Mouse (Mus musculus): ENCODE results near the gene Snrk.
A peak's percentile ranks its signal among the peaks of the same experiment; 100 is the strongest.

Gene Snrk

DNA sequence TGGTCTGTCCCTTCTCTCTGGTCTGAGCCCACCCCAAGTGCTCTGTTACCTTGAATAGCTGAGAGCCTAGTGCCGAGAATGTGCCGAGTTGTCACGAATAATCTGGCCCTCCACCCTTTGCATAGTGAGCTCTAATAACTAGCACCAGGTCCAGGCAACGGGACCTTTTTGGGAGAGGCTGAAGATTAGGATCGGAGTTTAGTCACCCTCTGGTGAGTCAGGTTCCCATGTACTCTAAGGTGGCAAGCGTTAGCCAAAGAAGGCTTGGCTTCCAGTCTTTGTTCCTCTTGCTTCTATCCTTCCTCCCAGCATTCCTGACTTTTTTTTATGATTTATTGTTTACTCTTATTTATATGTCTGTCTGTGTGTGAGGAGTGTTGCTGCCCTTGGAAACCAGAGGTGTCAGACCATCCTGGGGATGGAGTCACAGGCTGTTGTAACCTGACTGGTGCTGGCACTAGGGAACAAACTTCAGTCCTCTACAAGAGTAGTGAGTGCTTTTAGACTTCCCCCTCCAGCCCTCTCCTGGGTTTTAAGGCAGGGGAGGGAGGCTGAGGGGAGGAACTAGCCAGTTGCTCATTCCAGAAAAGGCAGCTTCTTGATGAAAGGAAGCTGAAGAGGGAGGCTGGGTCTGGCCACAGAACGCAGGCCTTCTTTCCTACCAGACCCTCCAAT, 9.2 kb upstream of the Snrk start:
- DNase-seq (ENCODE audit: extremely low spot score, low read depth, low spot score) = no peak

DNA sequence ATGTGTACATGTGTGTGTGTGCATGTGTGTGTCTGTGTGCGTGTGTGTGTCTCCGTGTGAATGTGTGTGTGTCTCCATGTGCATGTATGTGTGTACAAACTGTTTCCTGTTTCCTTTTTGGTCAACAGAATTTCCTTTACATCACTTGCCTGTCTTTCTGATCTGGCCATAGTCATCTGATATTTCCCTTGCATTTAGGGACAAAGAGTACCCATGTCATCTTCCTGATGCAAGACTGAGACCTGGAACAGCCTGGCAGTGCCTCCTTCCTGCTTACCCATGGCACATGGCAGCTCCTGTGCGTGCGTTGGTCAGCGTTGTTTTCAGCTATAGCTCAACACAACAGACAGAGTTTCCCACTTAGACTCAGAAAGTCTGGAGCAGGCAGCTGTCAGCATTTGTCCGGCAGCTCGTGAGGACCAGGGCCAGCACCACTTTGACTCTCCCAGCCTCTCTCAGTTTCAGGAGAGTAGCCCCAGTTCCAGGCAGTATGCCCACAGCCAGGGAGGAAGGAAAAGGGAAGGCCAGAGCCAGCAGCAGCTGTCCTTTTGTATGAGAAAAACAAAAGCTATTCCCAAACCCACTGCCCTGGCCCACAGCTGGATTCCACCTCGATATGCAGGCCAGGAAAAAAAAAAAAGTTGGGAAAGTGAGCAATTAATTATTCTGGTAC, 7.4 kb upstream of the Snrk start:
- DNase-seq (ENCODE audit: extremely low spot score, low read depth, low spot score) = no peak

- DNase-seq (ENCODE audit: extremely low spot score, low read depth, low spot score) = no peak
Observed at GRCm38 (mm10) chr9:122110508-122110907, 6.6 kb upstream of the Snrk start.

DNA sequence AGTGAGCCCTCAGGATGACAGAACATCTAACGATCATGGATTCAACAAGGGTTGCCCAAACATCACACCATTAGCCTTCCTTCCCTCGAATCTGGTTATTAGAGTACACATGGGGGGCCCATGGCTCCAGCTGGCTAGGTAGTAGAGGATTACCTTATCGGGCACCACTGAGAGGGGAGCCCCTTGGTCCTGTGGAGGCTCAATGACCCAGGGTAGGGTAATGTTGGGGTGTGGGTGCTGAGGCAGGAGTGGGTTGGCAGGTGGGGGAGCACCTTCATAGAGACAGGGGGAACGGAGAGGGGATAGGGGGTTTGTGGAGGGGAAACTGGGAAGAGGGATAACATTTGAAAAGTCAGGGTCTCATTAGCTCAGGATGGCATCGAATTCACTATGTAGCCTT, 6.1 kb upstream of the Snrk start:
- no peak for DNase-seq (ENCODE audit: extremely low spot score, low read depth, low spot score)

DNA sequence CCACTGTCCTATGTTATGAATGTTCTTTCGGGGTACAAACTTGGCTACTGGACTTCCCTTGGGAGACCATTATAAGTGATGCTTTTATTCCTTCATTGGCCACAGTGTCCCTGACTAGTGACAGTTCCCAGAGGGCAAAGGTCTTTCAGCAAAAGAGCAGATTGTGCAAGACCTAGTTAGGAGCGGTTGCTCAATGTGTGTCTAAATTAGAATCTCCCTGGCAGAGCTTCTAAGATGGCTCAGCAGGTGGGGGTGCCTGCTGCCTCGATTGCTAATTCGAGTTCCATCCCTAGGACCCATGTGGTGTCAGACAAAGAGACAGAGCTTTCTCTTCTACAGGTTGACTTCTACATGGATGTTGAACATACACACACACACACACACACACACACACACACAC, 1.5 kb upstream of the Snrk start:
- no peak for DNase-seq (ENCODE audit: extremely low spot score, low read depth, low spot score)

DNA sequence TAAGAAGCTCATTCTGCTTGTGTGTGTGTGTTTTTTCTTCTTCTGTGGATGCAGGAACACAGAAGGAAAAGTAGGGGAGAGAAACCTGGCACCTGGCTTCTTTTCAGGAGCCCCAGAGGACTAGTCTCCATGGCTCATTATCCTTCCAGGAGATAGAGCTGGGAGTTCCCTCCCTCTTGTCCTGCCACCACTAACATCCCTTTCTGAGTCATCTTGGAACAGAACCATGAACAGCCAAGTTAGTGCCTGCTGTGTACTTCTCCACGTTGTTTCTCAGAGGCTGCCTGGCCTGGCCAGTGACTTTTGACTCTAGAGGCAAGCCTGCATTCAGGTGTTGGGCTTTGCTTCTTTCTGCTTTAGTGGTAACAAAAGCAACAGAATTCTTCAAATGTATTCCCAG, 707 bp upstream of the Snrk start:
- no peak for DNase-seq (ENCODE audit: extremely low spot score, low read depth, low spot score)

DNA sequence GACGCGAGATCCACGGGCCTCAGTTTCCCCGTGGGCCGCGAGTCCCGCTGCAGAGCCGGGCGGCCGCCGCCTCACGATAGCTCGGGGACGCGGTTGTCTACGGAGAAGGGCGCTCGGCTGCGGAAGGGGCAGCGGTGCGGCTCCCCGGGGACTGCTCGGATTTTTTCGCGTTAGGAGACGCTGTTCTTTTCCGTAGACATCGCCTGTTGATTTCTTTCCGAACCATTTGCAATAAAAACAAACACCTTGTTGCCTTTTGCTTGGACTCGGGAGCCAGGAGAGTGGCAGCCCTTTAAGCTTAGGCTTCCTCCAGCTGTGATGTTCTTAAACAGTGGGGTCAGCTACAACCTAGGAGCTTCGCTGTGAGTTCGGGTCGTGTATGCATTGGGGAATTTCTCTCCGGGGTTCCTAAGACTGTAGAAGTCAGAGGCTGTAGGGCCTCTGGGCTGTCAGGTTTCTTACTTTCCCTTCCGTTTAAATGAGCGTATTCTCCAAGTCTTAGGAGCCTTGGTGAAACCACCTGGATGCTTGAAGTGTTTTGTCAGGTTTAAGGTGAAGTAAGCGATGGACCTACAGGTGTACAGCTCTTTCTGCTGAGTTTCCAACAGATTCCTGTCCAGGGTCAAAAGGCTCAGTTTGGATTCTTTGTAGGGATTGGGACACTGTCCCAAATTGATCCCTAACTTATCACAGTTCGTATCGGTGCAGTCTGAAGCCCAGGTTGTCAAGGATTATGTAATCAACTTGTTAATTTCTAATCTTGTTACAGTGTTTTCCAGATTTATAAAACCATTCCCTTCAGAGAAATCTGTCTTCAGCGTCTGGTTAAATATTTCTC, 845 bp downstream of the Snrk start:
- DNase-seq (ENCODE audit: extremely low spot score, low read depth, low spot score) = no peak

- DNase-seq (ENCODE audit: extremely low spot score, low read depth, low spot score) = peak; percentile 22
Observed at GRCm38 (mm10) chr9:122120089-122120488, 3.0 kb downstream of the Snrk start.

DNA sequence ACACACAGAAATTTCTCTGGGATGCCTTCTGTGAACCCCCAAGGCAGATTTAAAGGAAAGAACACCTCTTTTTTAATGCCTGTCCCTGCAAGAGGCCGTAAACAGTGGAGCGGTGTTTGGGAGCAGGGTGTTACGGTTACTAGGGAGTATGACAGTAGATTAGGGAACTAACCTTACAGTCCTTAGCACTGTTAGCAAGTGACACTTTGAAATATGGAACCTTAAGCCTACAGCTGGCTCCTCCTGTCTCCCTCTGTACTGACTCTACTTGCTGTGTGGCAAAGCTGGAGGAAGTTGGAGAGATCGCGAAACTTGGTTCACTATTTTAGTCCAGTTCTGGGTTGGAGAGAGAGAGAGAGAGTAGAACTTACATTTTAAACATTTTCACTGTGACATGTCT, 5.0 kb downstream of the Snrk start:
- DNase-seq (ENCODE audit: extremely low spot score, low read depth, low spot score) = no peak

DNA sequence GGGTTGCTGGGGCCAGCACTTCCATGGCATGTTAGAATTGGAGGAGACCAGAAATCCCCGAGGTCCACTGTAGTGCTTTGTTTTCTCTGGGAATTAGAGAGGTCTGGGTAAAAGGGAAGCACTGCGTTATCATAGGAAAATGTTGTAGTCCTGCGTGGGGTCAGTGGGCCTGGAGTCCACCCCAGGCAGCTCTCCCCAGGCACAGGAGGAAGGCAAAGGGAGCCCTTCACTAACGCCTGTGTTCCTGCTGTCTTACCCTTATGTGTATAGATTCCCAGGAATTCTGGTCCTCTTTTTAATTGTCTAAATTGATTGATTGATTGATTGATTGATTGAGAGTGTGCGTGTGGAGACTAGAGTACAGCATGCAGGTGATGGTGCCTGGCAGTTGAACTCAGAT, 6.1 kb downstream of the Snrk start:
- DNase-seq (ENCODE audit: extremely low spot score, low read depth, low spot score) = no peak

GRCm38 (mm10) chr9:122125723-122126290, 8.7 kb downstream of the Snrk start:
- DNase-seq (ENCODE audit: extremely low spot score, low read depth, low spot score) = no peak

GRCm38 (mm10) chr9:122126790-122127189, 9.7 kb downstream of the Snrk start:
- DNase-seq (ENCODE audit: extremely low spot score, low read depth, low spot score) = no peak

DNA sequence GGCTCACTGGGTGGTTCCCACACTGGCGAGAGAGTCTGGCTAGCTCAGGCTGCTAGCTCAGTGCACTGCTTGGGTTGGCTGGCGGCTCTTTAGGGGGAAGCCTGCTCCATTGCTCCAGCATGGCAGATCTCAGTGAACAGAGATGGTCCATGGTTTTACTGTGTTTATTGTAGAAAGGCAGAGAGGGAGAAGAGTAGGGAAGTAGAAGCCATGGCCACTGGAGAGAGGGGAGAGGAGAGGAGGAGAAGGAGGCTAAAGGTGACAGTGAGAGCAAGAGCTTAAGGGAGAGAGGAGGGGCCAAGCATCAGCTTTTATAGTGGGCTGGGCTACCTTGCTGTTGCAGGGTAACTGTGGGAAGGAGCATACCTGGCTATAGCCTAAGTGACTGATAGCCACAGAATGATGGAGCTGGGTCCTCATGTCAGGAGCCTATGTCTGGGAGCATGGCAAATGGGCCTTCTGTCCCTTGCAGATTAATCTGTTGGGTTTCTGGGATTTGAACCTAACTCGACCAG, 10.3 kb downstream of the Snrk start:
- no peak for DNase-seq (ENCODE audit: extremely low spot score, low read depth, low spot score)

DNA sequence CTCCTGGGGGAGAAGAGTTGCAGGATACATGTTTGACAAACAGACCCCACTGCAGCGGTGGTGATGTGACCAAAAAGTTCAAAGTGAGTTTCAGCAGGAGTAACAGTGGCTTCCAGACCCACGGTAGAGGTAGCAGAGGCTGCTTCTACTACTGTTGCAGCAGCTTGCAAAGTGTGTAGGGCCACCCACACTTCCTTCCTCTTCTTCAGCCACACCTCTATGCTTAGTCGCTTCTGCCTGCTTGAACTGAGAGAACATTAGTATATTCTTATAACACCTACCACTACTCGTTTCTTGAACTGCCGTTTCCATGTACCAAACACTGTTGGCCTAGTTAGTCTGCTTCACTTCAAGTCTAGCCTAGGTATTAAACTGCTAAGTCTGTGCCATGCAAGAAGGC, 11.6 kb downstream of the Snrk start:
- DNase-seq (ENCODE audit: extremely low spot score, low read depth, low spot score) = no peak

DNA sequence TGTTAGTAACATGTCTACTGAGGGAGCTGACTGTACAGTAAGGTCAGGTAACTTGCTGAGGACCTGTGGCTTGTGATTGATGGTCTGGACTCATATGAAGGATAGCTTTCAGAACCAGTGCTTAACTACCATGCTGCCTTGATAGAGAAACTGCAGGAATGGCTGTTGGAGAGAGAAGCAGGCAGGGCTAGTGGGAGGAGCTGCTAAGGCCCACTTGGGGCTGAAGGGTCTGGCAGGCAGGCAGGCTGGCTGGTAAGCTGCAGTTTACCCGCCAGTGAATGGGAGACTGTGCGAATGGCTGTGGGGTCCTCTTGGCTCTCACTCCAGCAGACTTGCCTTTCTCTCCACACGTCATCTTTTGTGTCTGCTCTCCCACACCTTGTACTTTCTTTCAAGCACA, 13.6 kb downstream of the Snrk start:
- DNase-seq (ENCODE audit: extremely low spot score, low read depth, low spot score) = no peak

- DNase-seq (ENCODE audit: extremely low spot score, low read depth, low spot score) = no peak
Observed at GRCm38 (mm10) chr9:122132145-122132544, 15.1 kb downstream of the Snrk start.

DNA sequence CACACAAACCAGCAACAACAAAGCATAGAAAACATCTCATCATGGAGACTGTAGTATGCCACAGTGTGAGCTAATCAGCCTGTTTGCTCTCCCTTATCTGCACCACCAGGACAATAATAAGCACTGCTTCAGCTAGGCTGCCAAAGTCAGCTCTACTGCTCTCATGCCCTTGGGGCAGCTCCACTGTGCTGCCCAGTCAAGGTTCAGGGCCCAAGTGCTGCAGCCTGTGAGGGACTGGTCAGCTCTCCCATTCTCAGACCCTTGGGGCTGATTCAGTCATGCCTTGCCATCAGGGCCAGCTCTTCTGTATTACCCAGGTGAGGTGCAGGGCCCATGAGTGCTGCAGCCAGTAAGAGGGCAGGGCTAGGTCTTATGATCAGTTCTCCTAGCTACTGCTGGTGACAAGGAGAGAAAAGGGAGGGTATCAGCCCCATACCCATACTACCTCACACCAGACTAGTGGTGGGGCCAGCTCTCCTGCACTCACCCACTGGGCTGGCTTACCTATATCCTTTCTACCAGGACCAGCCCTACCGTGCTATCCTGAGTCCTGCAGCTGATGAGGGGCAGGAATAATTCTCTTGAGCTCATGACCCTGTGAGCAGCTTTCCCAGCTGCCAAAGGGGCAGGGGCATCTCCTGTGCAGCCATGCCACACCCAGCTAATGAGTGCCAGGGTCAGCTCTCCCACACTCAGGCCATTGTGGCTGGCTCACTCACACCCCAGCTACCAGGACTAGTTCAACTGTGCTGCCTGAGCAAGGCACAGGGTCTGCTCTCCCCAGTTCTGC, 18.2 kb downstream of the Snrk start:
- DNase-seq (ENCODE audit: extremely low spot score, low read depth, low spot score) = no peak

GRCm38 (mm10) chr9:122135885-122136170, 18.8 kb downstream of the Snrk start:
- DNase-seq (ENCODE audit: extremely low spot score, low read depth, low spot score) = no peak

DNA sequence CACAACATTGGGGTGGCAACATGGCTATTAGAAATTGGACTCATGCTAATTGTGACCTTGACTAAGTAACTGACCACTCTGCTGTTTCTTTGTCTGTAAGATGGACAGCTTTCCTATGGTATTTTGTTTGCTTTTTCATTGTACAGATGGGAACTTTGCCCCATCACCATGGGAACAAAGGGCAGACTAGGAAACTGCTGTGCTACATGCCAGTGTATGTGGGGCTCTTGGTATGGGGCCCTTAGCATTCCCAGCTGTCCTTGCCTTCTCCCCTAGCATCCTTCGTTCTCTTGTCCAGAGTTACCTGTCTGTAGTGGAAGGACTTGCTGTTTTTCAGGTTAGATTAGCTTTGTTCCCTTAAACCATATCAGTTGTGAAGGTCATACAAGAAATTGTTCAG, 20.9 kb downstream of the Snrk start:
- DNase-seq (ENCODE audit: extremely low spot score, low read depth, low spot score) = no peak

DNA sequence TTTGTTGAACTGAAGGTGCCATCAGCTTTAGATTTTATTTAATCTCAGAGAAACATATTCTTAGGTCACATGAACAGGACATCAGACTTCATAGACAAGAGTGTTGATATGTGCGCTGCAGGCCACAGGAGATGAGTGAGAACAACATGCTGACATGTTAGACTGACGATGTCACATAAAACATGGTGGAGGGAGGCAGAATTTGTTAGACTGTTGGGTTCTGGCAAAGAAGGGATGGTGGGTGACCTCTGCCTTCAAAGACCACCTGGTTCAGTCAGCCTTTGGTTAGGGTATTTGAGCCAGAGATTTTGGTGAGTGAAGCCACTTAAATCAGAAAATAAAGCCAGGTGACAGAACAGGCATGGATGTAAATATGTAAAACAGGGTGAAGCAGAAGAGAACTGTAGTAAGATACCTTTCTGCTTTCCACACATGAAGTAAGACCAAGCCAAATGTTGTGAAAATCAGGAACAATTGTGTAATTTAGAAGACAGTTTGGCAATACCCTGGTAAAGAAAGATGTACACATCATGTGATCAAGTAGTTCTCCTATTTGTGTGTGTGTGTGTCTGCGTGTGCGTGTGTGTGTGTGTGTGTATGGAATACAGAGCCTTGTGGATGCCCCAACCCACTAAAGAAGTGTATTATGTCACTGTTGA, 21.4 kb downstream of the Snrk start:
- DNase-seq (ENCODE audit: extremely low spot score, low read depth, low spot score) = no peak
